Mouse (Mus musculus): ENCODE measurements around the gene Igf2bp2.

The Igf2bp2 gene

GRCm38 (mm10) chr16:22097659-22098058, 65.4 kb downstream of the Igf2bp2 start:
- no peak for DNase-seq

DNA sequence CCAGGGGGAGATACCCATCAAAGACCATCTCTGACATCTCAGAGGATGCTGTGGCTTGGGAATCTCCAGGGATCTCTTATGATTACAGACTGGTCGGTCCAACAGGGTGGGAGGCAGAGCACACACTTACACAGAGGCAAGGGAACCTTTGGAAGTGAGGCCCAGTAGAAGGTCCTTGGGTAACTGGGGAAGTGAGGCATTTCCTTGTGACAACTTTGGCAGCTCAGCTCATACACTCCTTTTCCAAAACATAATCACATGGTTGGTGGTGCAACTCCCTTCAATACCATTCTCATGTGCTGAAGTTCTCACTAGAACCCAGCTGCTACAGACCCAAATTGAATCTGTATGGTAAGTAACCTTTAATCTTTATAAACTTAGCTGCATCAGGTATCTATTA, 67.3 kb downstream of the Igf2bp2 start:
- DNase-seq, result no peak

- DNase-seq, result no peak
These were observed 71.8 kb downstream of the Igf2bp2 start for GRCm38 (mm10) chr16:22091255-22091783.

DNA sequence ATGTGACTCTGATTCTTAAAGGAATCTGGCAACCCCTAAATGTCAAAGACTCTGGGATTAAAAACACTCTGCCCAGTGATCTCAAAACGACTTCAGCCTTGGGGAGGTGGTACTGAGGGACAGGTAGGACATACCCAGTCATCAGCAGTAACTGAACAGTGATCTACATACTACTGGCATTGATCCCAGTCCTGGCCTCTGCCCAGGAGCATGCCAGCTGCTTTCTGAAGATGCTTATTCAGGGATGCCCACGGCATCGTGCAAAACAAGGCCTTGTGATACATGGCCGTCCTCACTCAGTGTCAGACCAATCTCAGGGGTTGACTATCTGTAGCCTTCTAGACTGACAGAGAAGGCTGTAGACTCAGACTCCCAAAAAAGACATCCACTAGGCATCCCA, 77.7 kb downstream of the Igf2bp2 start:
- DNase-seq, result no peak

DNA sequence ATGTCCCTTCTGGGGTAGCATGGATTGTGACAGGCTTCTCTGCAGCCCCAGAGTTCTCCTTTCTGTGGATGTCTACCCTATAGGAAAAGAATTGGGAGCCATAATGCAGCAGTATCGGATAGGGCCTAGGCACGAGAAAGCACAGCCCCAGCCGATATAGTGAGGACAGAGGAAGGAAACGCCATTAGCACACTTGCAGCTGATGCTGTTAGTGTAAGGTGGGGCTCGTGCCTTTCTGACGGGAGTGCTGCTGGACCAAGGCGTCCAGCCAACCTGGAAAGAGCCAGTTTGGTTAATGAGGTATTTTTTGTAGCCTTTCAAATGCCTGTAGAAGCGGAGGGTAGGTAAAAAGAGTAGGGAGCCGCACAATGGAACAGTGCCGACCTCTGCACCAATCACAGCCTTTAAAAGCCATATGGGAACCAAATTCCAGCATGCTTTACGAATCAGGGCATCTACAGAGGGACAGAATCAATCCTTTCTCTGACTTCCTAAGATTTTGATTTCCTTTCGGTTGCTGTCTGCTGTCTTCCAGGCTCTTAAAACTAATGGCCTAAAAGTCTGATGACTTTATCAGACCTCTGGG, 82.9 kb downstream of the Igf2bp2 start:
- DNase-seq, result no peak

DNA sequence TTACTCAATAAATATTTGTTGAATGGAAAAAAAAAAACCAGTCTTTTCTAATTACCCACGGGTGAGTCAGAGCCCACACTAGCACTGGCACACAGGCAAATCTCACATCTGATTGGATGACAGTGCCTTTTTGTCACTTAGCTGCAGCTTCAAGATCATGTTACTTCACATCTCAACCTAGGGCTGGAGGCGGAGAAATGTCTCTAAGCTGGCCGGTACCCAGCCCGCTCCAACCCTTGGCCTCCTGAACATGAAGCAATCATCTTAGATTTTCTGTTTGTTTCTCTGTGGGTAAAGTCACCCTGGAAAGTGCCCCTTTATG, 86.5 kb downstream of the Igf2bp2 start:
- no peak for DNase-seq

GRCm38 (mm10) chr16:22075829-22076619, 87.1 kb downstream of the Igf2bp2 start:
- DNase-seq, result no peak

DNA sequence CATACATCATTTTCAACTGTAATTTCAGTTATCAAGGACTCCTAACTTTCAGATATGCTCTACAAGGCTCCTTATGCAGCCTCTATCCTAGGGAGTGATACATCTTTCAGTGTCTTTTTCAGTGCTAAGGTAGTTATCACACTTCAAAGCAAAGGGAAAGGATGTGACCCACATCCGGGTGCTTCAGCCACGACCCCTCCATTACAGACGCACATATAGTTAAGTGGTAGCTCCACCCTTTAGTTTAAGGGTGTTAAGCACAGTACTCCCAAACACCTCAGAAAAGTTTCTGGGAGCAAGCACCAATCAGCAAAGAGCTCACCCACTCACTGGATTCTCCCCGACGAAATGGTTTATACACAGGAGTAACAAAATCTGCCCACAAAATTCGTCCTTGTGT, 88.0 kb downstream of the Igf2bp2 start:
- DNase-seq, result no peak

GRCm38 (mm10) chr16:22071361-22071760, 91.7 kb downstream of the Igf2bp2 start:
- DNase-seq, result no peak

GRCm38 (mm10) chr16:22067406-22067805, 95.7 kb downstream of the Igf2bp2 start:
- DNase-seq, result no peak

DNA sequence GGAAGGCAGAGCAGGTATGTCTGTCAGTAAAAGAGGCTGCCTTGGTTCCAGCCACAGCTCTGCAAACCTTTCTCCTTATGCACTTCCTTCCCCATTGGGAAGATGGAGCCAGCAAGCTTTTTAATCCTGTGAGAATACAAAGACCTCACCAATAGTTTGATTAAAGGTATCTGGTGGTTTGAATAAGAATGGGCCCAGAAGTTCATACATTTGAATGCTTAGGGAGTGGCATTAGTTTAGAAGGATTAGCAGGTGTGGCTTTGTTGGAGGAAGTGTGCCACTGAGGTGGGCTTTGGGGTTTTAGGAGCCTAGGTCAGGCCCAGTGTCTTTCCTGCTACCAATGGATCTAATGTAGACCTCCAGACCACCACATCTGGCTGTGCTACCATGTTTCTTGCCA, 97.6 kb downstream of the Igf2bp2 start:
- no peak for DNase-seq

GRCm38 (mm10) chr16:22062284-22062683, 100.8 kb downstream of the Igf2bp2 start:
- DNase-seq, result no peak

DNA sequence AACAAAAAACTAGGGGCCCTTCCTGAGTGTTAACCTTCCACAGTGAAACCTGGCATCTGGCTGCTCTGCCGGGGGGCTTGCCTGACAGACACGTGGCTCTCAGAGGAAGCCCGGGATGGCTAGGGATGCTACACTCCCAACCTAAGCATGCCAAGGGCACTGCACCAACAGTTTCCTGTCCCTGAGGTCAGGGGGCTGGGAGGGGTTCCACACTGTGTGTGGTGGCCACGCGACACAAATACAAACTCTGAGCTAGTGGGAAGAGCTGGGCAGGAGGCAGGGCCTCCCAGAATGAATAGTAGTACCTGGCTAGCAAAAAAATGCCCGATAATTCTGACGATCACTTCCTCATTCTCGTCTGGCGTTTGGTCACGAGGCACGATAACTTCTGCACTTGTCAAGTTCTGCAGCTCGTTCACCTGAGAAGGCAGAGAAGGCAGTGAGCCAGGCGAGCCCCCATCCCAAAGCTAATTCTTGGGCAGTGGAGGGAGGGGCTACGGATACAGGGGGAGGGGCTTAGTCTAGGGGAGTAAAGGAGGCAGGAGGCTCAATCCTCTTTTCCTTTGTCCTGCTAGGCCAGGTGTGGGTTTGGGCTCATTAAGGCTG, 101.4 kb downstream of the Igf2bp2 start:
- no peak for DNase-seq

GRCm38 (mm10) chr16:22060416-22060815, 102.7 kb downstream of the Igf2bp2 start:
- no peak for DNase-seq

GRCm38 (mm10) chr16:22058871-22059270, 104.2 kb downstream of the Igf2bp2 start:
- no peak for DNase-seq

DNA sequence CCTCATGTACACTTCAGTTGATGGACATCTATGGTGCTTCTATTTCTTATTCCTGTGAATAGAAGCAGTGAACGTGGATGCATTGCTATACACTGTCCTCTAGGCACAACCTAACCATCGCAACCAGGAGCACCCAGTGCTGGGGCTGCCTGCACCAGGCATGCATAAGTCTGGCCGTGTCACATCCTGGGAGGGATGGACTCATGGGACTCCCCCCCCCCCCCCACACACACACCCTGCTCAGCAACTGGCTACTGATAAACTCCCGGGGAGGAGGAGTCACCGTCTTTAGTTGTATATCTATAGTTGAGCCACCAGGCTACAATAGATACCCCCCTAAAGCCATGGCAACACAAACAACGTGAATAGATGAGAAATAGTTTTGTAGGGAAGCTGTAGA, 105.6 kb downstream of the Igf2bp2 start:
- DNase-seq, result no peak

- no peak for DNase-seq
These were observed 109.7 kb downstream of the Igf2bp2 start for GRCm38 (mm10) chr16:22053411-22053810.

DNA sequence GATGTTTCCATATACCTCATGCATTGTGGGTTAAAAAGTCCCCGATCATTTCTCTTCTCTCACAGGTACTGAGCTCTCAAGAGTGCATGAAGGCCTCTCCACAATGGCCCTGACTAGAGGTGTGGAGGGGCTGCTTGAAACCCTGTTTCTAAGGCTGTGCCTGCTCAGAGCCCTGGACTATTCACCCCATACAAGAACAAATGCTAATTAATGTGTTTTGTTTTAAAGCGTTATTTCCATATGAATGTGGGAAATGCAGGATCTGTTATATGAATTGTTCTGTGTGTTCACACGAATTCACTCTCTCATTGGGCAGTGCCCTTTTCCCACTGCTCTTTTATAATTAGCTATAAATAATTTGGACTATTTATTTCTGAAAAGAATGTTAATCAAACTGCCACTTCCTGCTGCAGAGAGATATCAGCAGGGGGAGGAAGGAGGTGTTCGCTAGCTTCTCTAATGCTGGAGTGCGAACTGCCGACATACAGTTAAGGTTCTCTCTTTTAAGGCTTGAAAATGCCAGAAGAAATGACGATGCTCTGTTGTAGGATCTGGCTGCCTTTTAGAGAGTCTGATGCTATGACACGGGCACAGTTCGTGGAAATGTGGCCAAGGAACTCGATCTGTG, 116.2 kb downstream of the Igf2bp2 start:
- no peak for DNase-seq

GRCm38 (mm10) chr16:22045930-22046329, 117.2 kb downstream of the Igf2bp2 start:
- DNase-seq, result no peak

DNA sequence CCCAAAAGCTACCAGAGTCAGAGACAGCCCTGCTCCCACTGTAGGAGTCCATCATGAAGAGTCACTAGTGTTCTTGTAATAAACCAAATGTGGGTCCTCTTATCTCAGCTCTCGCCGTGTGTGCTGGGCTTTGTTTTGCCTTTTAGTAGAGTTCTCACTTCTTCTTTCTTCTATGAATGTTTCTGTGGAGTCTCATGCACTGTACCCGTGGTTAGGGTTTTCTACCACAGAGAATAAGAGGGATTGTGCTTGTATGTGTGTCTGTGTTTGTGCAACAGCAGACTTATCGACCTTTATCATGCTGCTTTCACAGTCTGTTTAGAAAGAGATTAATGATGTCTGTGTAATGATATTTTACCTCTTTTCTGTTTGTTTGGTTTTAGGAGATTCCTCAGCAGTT, 119.3 kb downstream of the Igf2bp2 start:
- DNase-seq, result no peak

DNA sequence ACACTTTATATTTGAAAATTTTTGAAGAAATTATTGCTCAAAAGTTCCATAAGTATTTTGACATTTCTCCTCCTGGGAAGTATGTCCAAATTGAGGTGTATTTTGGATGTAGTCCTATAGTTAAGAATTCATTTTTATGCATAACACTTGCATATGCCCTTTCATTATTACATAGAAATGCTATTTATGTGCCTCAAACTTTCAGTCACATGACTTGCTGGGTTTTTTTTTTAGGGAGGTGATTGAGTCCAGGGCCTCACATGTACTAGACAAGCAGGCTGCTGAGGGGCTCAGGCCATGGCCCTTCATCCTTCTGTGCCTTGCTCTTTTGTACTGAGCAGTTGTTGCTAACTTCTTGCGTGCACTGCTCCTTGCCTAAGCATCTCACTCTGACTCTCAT, 123.1 kb downstream of the Igf2bp2 start:
- DNase-seq, result no peak

GRCm38 (mm10) chr16:22038554-22038953, 124.5 kb downstream of the Igf2bp2 start:
- no peak for DNase-seq

GRCm38 (mm10) chr16:22027474-22027873, 135.6 kb downstream of the Igf2bp2 start:
- DNase-seq, result no peak

GRCm38 (mm10) chr16:22022122-22022521, 141.0 kb downstream of the Igf2bp2 start:
- DNase-seq, result peak; percentile 21

Measured in right cerebral cortex, postnatal 4 days (tissue).